Mouse (Mus musculus): ENCODE results near the gene Cd247. TPM values are rescaled to one million over a fixed set of nuclear protein-coding genes. Genes with fewer than 3 reads are reported as not detected.

The Cd247 gene
- 1.2 and 2.2 TPM in 2 replicates for polyA plus RNA-seq (2014; fragmentation: Nextera tagmentation; extraction: Ambion mirVana)

DNA sequence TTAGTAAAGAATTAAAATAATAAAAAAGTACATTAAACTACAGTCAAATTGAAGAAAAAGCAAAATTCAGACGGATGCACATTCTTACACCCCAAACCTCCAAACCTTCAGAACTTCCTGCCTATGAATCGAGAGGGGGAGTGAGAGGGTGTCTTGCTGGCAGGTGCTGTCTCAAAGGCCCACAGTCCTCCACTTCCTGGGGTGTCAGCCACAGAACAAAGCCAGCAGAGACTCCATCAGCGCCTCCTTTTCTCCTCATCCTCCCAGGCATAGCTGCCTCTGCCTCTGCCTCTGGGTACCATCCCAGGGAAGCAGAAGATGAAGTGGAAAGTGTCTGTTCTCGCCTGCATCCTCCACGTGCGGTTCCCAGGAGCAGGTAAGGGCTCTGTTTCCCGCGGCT is at the start of gene Cd247:
Gene Cd247, plus strand, starts transcription at position 171 of the 400 bp plus-strand sequence.
- 67% methylated on average over 8 of the region's 8 CpGs for WGBS
- Histone ChIP-seq H3K4me3 (ENCODE audit: low read depth, low read length) (no peak within 1 kb of the TSS), H3K36me3 (replicated peaks; ENCODE audit: control insufficient read depth, insufficient read depth, low read depth, low read length) (no peaks in the 10 kb centered on the region), H3K9me3 (replicated peaks; ENCODE audit: control insufficient read depth, low read length) (no peaks in the 10 kb centered on the region), H3K9ac (replicated peaks; ENCODE audit: low read length) (no peak within 1 kb of the TSS), H3K4me2 (ENCODE audit: low read depth, low read length) (no peak within 1 kb of the TSS), H3K4me1 (ENCODE audit: control insufficient read depth, insufficient read depth, low read length) (no peaks in the 10 kb centered on the region), H3K27ac (replicated peaks; ENCODE audit: low read depth, low read length) (no peak within 1 kb of the TSS), H3K27me3 (ENCODE audit: control insufficient read depth, insufficient read depth, low read length) (no peaks in the 10 kb centered on the region)
- ATAC-seq (replicated peaks; ENCODE audit: insufficient number of reproducible peaks, low FRiP score, low TSS enrichment, low read depth): no peak
- no peak for DNase-seq (ENCODE audit: low spot score)

- no peak overlapping the region for H3K27ac ChIP-seq (replicated peaks; ENCODE audit: low read depth, low read length)
- H3K4me3 ChIP-seq (ENCODE audit: low read depth, low read length): no peak overlapping the region
- 83% methylated on average over 1 of the region's 1 CpGs for WGBS
- no peaks in the 10 kb centered on the region for H3K36me3 ChIP-seq (replicated peaks; ENCODE audit: control insufficient read depth, insufficient read depth, low read depth, low read length)
- no peak overlapping the region for H3K4me2 ChIP-seq (ENCODE audit: low read depth, low read length)
- H3K9ac ChIP-seq (replicated peaks; ENCODE audit: low read length): no peak overlapping the region
- no peaks in the 10 kb centered on the region for H3K27me3 ChIP-seq (ENCODE audit: control insufficient read depth, insufficient read depth, low read length)
- ATAC-seq (replicated peaks; ENCODE audit: insufficient number of reproducible peaks, low FRiP score, low TSS enrichment, low read depth) (no peak), DNase-seq (ENCODE audit: low spot score) (no peak)
- H3K4me1 ChIP-seq (ENCODE audit: control insufficient read depth, insufficient read depth, low read length): no peaks in the 10 kb centered on the region
- no peaks in the 10 kb centered on the region for H3K9me3 ChIP-seq (replicated peaks; ENCODE audit: control insufficient read depth, low read length)
Measured at GRCm38 (mm10) chr1:165738985-165739384, 49.5 kb upstream of the Cd247 start.

DNA sequence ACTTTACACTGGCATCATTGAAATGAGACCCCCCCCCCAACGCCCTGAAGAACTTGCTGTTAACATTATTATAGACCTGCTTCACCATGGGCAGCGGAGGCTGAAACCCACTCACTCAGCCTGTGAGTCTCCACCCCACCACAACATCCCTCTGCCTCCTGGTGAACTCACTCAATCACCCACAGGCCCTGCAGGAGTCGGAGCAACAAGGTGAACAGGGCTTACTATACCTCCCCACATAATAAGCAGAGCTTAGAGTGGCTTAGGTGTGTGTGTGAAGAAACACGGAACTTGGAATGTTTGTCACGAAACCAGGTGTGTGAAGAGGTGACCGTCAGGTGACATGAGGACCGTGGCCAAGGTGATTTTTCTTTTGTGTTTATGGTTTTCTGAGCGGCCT is 46.5 kb upstream of the Cd247 start:
- Histone ChIP-seq H3K9me3 (replicated peaks; ENCODE audit: control insufficient read depth, low read length) (no peaks in the 10 kb centered on the region), H3K27me3 (ENCODE audit: control insufficient read depth, insufficient read depth, low read length) (no peaks in the 10 kb centered on the region), H3K4me2 (ENCODE audit: low read depth, low read length) (no peak overlapping the region), H3K9ac (replicated peaks; ENCODE audit: low read length) (no peak overlapping the region), H3K27ac (replicated peaks; ENCODE audit: low read depth, low read length) (no peak overlapping the region), H3K36me3 (replicated peaks; ENCODE audit: control insufficient read depth, insufficient read depth, low read depth, low read length) (no peaks in the 10 kb centered on the region), H3K4me3 (ENCODE audit: low read depth, low read length) (no peak overlapping the region), H3K4me1 (ENCODE audit: control insufficient read depth, insufficient read depth, low read length) (no peaks in the 10 kb centered on the region)
- ATAC-seq (replicated peaks; ENCODE audit: insufficient number of reproducible peaks, low FRiP score, low TSS enrichment, low read depth) (no peak), DNase-seq (ENCODE audit: low spot score) (no peak)
- WGBS: 83% methylated on average over 8 of the region's 8 CpGs

- H3K4me2 ChIP-seq (ENCODE audit: low read depth, low read length): no peak overlapping the region
- no peaks in the 10 kb centered on the region for H3K27me3 ChIP-seq (ENCODE audit: control insufficient read depth, insufficient read depth, low read length)
- no peak for DNase-seq (ENCODE audit: low spot score)
- no peak for ATAC-seq (replicated peaks; ENCODE audit: insufficient number of reproducible peaks, low FRiP score, low TSS enrichment, low read depth)
- H3K9me3 ChIP-seq (replicated peaks; ENCODE audit: control insufficient read depth, low read length): no peaks in the 10 kb centered on the region
- no peak overlapping the region for H3K27ac ChIP-seq (replicated peaks; ENCODE audit: low read depth, low read length)
- no peaks in the 10 kb centered on the region for H3K4me1 ChIP-seq (ENCODE audit: control insufficient read depth, insufficient read depth, low read length)
- no peak overlapping the region for H3K4me3 ChIP-seq (ENCODE audit: low read depth, low read length)
- H3K9ac ChIP-seq (replicated peaks; ENCODE audit: low read length): no peak overlapping the region
- WGBS: 57% methylated on average over 11 of the region's 11 CpGs
- no peaks in the 10 kb centered on the region for H3K36me3 ChIP-seq (replicated peaks; ENCODE audit: control insufficient read depth, insufficient read depth, low read depth, low read length)
Measured at GRCm38 (mm10) chr1:165748053-165748452, 40.4 kb upstream of the Cd247 start.

DNA sequence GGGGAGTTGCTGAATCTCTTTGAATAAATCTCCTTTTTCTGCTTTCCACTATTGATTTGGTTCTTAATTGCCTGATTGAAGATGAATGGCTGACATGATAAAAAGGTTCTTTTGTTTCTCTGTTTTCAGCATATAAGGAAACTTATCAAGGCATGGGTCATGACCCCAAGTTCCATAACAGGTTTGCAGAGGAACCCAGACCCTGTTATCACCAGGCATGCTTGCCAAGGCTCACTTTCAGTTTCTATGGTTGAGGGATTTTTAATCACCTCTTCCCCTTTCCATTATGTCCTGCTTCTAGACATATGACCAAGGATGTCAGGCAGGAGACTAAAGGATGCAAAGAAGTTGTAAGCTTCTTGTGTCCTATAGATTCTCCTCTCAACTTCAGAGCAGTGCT is 37.3 kb upstream of the Cd247 start:
- Histone ChIP-seq H3K4me1 (ENCODE audit: control insufficient read depth, insufficient read depth, low read length) (no peaks in the 10 kb centered on the region), H3K27me3 (ENCODE audit: control insufficient read depth, insufficient read depth, low read length) (no peaks in the 10 kb centered on the region), H3K4me3 (ENCODE audit: low read depth, low read length) (no peak overlapping the region), H3K9me3 (replicated peaks; ENCODE audit: control insufficient read depth, low read length) (no peaks in the 10 kb centered on the region), H3K36me3 (replicated peaks; ENCODE audit: control insufficient read depth, insufficient read depth, low read depth, low read length) (no peaks in the 10 kb centered on the region), H3K27ac (replicated peaks; ENCODE audit: low read depth, low read length) (no peak overlapping the region), H3K4me2 (ENCODE audit: low read depth, low read length) (no peak overlapping the region), H3K9ac (replicated peaks; ENCODE audit: low read length) (no peak overlapping the region)
- DNase-seq (ENCODE audit: low spot score) (no peak), ATAC-seq (replicated peaks; ENCODE audit: insufficient number of reproducible peaks, low FRiP score, low TSS enrichment, low read depth) (no peak)

DNA sequence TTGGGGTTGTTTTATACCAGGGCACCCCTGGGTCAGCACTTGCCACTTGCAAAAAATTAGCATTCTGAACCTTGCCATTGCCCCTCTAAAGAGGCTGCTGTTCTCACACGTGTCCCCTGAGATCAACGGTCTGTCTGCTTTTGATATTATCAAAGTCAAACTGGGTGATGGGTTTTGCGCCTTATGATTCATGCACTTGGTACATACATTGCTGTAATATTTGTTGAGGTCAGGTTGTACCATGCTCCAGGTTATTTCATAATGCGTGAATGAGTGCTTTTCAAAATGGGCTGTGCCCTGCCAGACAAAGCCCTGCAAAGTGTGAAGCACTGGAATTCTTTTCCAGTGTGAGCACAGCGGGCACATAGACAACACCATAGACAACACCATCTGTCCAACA is 36.6 kb upstream of the Cd247 start:
- no peaks in the 10 kb centered on the region for H3K27me3 ChIP-seq (ENCODE audit: control insufficient read depth, insufficient read depth, low read length)
- H3K4me2 ChIP-seq (ENCODE audit: low read depth, low read length): no peak overlapping the region
- DNase-seq (ENCODE audit: low spot score) (no peak), ATAC-seq (replicated peaks; ENCODE audit: insufficient number of reproducible peaks, low FRiP score, low TSS enrichment, low read depth) (no peak)
- no peaks in the 10 kb centered on the region for H3K9me3 ChIP-seq (replicated peaks; ENCODE audit: control insufficient read depth, low read length)
- no peak overlapping the region for H3K9ac ChIP-seq (replicated peaks; ENCODE audit: low read length)
- H3K4me1 ChIP-seq (ENCODE audit: control insufficient read depth, insufficient read depth, low read length): no peaks in the 10 kb centered on the region
- H3K27ac ChIP-seq (replicated peaks; ENCODE audit: low read depth, low read length): no peak overlapping the region
- H3K36me3 ChIP-seq (replicated peaks; ENCODE audit: control insufficient read depth, insufficient read depth, low read depth, low read length): no peaks in the 10 kb centered on the region
- no peak overlapping the region for H3K4me3 ChIP-seq (ENCODE audit: low read depth, low read length)
- WGBS: 87% methylated on average over 5 of the region's 5 CpGs

- Histone ChIP-seq H3K9ac (replicated peaks; ENCODE audit: low read length) (no peak overlapping the region), H3K4me3 (ENCODE audit: low read depth, low read length) (no peak overlapping the region), H3K27ac (replicated peaks; ENCODE audit: low read depth, low read length) (no peak overlapping the region), H3K36me3 (replicated peaks; ENCODE audit: control insufficient read depth, insufficient read depth, low read depth, low read length) (no peaks in the 10 kb centered on the region), H3K27me3 (ENCODE audit: control insufficient read depth, insufficient read depth, low read length) (no peaks in the 10 kb centered on the region), H3K9me3 (replicated peaks; ENCODE audit: control insufficient read depth, low read length) (no peaks in the 10 kb centered on the region), H3K4me2 (ENCODE audit: low read depth, low read length) (no peak overlapping the region), H3K4me1 (ENCODE audit: control insufficient read depth, insufficient read depth, low read length) (no peaks in the 10 kb centered on the region)
- ATAC-seq (replicated peaks; ENCODE audit: insufficient number of reproducible peaks, low FRiP score, low TSS enrichment, low read depth): no peak
- WGBS: 85% methylated on average over 6 of the region's 6 CpGs
- DNase-seq (ENCODE audit: low spot score): no peak
Measured at GRCm38 (mm10) chr1:165754205-165754604, 34.3 kb upstream of the Cd247 start.

- Histone ChIP-seq H3K9ac (replicated peaks; ENCODE audit: low read length) (no peak overlapping the region), H3K36me3 (replicated peaks; ENCODE audit: control insufficient read depth, insufficient read depth, low read depth, low read length) (no peaks in the 10 kb centered on the region), H3K4me3 (ENCODE audit: low read depth, low read length) (no peak overlapping the region), H3K4me2 (ENCODE audit: low read depth, low read length) (no peak overlapping the region), H3K27ac (replicated peaks; ENCODE audit: low read depth, low read length) (no peak overlapping the region), H3K4me1 (ENCODE audit: control insufficient read depth, insufficient read depth, low read length) (no peaks in the 10 kb centered on the region), H3K9me3 (replicated peaks; ENCODE audit: control insufficient read depth, low read length) (no peaks in the 10 kb centered on the region), H3K27me3 (ENCODE audit: control insufficient read depth, insufficient read depth, low read length) (no peaks in the 10 kb centered on the region)
- ATAC-seq (replicated peaks; ENCODE audit: insufficient number of reproducible peaks, low FRiP score, low TSS enrichment, low read depth): no peak
- DNase-seq (ENCODE audit: low spot score): no peak
- WGBS: 65% methylated on average over 4 of the region's 4 CpGs
Measured at GRCm38 (mm10) chr1:165755194-165755593, 33.3 kb upstream of the Cd247 start.

Measured in embryonic facial prominence, embryonic 11.5 days (tissue).